Mouse (Mus musculus): ENCODE results near the gene Sept4.

Sept4 gene

DNA sequence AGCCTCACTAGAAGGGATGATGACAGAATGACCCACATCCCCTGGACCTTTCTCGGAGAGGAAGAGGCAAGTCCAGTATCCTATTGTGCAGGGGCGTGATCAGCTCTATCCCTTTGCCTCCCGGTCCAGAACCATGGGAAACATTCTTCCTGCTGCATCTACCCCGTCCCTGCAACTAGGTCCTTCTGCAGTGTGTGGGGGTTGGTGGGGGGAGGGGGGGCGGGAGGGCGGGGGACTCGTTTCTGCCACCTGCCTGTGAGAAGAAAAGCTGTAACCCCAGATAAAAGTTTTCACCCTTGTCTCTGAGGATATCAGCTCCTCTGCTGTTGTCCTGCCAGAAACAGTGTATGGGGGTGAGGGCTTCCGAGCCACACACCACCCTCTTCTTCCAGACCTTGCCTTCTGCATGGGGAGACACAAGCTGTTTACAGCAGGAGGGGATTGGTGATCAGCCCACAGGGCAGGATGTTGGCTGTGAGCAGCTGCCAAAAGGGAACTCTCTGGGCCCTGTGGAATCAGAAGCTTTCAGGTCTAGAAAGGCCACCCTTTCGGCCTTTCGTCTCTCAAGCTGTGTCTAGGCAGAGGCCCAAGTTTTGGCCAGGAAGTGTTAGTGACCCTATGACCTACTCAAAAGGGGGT is 10.4 kb downstream of the Sept4 start:
- no peak for DNase-seq (ENCODE audit: low read depth)

DNA sequence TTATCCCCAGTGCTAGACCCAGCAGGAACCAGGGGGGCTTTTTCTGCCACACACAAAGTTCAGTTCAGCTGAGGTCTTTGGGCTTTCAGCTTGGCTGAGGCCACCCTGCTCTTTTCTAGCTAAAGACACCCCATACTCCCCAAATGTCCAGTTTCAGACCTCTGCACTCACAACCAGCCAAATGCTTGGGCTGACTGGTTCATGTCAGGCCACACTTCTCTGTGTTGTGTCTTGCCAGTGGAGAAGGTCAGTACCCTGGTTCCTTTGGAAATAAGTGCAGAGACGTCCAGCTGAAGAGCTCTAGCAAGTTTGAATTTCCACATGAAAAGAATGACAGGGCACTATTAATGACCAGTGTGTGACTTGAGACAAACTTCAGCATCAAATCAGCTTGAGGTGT is 11.0 kb downstream of the Sept4 start:
- DNase-seq (ENCODE audit: low read depth) = no peak

DNA sequence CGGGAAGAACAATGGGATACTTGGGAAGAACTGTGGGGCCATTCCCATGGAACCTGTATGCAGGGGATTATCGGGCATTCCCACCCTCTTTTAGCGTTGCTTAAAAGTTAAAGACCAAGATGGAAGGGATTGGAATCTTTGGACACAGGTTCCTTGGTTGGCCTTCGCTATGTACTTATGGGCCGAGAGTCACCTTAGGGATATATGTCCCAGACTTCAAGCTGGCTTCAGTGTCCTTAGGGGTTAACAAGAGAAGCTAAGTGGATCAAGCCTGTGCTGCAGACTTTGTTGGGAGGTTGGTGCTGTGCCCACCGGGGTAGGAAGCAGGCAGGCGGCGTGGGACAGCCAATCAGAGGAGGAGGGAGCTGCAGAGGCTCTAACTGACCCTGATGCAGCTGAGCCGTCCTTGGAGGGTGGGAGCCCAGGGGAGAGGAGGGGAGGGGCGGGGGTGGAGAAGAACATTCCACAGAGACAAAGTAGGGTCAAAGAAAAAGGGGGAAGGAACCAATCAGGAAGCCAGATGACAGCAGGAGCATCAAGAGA is 11.9 kb downstream of the Sept4 start:
- no peak for DNase-seq (ENCODE audit: low read depth)

DNA sequence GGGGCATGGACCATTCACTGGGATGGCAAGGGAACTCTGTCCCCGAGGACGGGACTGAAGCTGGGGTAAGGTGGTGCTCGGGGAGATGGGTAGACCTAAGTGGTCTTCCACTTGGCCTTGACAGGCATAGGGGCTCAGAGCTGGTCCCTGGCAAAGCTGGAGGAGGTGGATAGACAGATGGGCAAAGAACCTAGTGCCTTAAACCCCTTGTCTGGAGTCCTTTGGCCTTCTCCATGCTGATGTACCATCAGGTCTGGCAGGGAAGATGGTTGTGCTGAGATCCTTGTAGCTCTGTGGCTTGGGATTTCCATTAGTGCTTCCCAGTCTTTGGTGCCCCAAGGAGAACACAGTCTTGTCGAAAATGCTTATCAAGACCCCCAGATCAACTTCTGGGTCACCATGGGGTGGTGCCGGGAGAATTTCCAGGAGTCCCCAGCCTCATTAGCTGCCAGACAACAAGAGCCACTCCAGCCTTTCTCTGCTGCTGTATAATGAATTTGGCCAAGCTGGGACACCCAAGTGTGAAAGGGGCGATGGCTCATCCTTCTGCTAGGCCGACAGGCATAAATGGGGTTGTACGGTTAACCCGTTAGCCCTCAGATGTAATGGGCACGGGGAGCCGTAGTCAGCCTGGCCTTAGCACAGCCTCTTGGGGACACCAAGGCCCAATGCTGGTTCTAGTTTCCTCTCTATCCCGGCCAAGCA is 12.6 kb downstream of the Sept4 start:
- DNase-seq (ENCODE audit: low read depth) = no peak

DNA sequence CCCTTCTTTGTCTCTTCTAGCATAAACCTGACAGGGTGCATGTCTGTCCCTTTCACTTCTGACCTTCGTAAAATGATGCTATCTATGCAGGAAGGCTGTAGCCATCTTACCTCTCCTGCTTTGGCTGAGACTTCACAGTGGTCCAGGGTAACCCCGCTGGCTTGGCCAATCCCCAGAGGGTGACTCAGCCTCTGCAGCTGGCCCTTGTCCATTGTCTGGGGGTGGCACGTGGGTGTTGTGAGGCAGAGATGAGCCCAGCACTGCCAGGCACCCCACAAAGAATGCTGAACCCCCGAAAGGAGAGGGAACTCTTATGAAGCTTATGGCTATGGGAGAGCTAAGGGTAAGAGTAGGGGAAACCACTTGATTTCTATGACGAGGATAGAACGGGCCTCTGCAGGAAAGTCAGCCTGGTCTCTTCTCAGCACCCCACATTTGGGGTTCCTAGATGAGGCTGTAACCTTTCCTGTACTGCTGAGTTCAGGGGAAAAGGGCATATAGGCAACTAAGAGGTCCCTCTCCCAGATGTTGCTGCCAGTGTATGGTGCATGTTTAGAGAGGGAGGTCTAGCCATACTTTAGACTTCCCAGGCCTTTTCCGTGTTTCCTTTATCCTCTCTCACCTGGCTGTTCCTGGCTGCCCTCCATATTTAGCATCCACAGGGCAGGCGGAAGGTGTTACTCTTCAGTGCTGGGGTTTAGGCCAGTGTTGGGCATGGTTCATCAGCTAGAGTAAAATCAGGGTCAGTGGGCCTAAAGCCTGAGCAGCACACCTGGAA is 13.4 kb downstream of the Sept4 start:
- no peak for DNase-seq (ENCODE audit: low read depth)

DNA sequence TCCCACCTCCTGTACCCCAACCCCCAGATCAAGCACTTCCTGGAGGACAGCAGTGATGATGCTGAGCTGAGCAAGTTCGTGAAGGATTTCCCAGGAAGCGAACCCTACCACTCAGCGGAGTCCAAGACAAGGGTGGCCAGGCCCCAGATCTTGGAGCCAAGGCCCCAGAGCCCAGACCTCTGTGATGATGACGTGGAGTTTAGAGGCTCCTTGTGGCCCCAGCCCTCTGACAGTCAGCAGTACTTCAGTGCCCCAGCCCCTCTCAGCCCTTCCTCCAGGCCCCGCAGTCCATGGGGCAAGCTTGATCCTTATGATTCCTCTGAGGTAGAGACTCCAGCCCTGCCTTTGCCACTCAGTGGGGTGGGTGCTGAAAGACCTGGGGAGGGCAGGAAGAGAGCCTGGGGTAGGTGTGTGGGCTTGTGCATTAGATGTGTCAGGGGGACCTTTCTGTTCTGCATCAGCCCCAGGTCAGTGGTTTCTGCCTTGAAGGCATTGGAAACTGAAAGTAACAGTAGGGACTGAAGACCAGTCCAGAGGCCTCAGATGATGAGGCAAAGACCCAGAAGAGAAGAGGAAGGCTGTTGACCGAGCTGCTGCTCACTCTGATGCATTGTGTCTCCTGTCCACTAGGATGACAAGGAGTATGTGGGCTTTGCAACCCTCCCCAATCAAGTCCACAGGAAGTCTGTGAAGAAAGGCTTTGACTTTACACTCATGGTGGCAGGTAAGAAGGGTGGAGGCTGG is 14.8 kb downstream of the Sept4 start:
- DNase-seq (ENCODE audit: low read depth) = no peak

DNA sequence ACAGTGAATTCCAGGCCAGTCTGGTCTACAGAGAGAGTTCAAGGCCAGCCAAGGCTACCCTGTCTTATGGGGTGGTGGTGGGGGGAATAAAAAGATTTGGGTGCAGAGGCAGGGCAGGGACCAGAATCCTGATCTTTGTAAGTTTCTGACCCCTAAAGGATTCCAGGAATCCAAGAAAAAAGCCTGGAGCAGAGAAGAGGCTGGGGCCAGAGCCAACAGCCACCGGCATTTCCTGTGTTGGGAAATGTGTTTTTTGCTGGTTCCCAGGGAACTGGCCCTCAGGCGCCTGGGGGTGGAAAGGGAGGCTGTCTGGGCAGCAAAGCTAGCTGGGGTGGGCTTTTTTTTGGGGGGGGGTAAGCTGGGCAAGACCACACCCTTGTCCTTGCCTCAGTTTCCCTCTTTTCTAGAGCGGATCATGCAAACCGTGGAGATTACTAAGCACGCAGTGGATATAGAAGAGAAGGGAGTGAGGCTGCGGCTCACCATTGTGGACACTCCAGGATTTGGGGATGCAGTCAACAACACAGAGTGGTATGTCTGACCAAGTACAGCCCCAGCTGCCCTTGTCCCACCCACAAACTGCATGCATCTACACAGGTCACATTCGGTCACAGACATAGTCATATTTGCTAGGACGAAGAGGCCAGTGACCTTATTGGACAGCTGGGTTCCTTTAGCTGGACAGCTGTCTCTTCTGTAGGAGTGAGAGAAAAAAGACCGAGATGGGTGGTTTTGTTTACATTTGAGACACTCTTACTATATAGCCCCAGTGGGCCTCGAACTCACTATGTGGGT is 16.2 kb downstream of the Sept4 start:
- DNase-seq (ENCODE audit: low read depth) = no peak

DNA sequence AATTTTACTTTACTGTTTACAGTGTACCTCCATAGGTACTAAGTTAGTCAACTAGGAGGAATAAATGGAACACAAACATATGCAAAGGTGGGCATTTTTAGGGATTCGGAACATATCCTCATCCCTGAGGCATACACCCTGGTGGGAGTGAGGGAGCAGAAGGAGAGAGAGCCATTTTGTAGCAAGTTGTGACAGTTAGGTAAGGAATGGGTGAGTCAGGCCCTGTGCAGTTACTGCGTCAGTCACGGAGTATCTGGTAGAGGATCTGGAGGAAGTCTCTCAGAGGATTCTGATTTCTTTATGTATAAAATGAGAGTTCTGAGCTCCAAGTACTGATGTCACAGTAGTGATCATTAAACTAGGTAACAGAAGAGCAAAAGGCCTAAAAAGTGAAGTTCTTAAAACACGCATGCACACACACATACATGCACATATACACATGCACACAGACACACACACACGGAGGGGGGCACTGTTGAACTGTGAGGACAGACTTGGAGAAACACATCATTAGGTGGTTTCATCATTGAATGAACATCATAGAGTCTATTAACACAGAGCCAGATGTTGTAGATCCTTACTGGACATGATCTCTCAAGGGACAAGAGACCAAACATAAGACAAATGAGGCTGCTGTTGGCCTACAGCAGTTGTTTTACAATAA is 18.6 kb downstream of the Sept4 start:
- no peak for DNase-seq (ENCODE audit: low read depth)

DNA sequence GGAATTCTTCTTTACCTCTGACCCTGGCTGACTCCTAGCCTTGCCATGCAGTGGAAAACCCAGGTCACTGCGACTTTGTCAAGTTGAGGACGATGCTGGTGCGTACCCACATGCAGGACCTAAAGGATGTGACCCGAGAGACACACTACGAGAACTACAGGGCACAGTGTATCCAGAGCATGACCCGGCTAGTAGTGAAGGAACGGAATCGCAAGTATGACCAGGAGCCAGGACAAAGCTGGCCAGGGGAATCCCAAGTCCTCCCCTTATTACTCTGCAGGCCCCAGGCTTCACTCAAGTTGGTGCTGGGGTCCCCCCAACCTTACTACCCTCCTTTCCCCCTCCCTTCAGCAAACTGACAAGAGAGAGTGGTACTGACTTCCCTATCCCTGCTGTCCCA is 20.9 kb downstream of the Sept4 start:
- DNase-seq (ENCODE audit: low read depth) = no peak

DNA sequence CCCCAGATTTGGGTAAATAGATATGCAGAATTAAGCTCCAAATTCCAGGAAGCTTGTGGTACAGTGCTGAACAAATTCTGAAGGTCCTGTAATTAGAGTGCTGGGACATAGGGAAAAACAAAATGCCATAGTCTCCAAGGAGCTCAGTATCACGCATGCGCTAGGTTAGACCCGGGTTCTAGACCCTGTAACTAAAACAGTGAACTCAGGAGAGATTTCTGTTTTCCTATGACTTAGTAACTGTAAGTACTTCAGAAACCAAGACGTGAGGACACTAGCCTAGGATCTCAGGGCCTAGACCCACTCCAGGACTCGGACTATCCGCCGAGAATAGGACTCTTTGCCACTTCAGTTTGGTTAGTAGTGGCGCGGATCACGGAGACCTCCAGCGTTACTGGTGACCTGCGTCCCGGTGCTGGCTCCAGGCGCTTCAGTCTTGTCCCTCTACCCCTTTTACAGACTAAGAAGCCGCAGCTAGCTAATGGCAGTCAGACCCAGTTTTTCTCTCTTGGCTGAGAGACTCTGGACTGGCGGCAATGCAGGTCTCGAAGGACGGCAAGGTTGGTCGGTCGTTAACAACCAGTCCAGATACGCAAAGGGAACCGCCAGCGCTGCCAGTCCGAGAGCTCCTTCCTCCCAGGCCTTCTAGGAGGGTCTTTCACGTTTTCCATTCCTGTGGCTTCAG is 22.3 kb downstream of the Sept4 start:
- peak; percentile 48 for DNase-seq (ENCODE audit: low read depth)

DNA sequence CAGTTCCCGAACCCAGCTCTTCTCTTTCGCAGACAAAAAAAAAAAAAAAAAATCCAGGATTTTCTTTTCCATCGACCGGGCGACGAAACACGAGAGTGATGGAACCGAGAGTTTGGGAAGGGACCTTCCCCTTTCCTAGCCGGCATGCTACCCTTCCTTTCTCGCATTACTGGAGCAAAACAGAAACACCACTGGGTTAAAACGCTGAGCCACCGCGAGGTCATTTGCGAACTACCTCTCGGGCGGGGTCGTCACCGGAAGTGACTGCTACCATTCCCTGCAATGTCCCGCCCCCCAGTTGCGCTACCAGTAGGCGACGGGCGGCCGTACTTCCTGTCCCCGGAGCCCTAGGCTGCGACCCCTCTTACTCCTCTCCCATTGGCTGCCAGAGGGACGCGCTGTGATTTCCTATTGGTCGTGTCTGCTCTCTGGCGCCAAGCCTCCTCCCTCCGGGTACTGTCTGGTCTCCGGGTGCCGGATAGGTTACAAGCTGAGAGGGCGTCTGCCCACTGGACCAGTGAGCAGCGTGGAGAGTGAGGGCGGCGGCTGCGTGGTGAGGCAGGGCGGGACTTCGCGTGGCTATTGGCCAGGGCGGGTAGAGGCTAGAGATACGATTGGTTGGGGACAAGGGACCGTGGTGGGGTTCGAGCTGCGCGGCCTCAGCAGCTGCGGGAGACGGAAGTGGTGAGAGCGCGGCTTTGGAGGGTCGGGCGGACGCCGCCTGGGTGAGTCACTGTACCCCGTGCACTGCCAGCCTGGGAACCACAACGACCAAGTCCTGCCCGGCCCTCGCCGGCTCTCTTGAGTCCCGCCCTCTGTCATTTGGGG is 23.0 kb downstream of the Sept4 start, which contains the start of gene Mtmr4:
Mtmr4 (plus strand) TSS at position 637 of the 828 bp plus-strand sequence.
- peak; percentile 100 for DNase-seq (ENCODE audit: low read depth)

DNA sequence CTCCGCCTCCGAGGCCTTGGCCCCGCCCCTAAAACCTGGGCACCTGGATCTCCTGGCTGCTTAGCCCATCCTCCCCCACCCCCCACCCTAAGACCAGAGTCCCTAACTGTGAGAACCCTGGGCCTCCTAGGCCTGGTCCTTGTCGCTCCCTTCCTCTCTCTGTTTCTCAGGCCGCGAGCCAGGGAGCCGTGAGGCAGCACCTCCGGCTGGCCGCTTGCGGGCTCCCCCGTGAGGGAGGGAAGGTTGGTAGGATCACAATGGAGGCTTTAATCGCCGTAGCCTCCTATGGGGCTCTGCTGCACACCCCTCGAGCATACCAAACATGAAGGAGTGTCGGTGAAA is 23.6 kb downstream of the Sept4 start:
- no peak for DNase-seq (ENCODE audit: low read depth)

DNA sequence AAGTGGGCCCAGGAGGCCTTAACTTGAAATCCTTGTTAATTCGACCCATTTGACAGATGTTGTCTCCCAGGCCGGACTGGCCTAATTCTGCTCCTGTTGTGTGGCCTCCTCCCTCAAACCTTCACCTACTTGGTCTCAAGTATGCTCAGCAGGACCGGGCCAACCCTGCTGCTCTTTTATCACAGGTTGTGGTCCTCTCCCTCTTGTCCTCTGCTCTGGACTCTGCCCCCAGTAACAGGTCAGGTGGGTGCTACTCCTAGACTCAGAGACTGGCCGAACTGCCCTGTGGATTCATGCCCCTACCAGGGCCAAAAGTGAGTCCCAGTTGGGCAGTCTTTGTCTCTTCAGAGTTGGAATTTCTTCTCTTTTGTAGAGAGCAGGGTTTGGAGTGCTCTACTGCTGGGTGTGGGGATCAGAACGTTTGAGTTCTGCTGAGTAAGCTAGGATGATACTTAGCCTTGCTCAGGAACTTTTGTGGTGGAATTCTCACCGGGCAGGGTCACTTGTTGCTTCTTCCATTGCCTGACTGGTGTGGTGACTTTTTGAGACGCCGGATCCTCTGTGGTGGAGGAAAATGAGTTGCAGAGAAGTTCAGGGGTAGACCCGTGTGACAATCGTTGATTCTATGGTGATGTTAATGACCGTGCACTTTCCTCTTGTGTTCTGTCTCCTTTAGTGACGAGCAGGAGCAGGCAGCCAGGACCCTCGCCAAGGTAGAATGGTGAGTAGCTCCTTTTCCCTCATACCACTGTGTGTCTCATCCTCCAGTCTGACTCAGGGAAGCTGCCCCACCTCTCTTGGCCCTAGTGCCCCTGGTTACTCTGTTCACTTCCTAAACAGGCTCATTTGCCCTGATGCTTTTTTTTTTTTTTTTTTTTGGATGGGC is 24.3 kb downstream of the Sept4 start:
- peak; percentile 37 for DNase-seq (ENCODE audit: low read depth)

DNA sequence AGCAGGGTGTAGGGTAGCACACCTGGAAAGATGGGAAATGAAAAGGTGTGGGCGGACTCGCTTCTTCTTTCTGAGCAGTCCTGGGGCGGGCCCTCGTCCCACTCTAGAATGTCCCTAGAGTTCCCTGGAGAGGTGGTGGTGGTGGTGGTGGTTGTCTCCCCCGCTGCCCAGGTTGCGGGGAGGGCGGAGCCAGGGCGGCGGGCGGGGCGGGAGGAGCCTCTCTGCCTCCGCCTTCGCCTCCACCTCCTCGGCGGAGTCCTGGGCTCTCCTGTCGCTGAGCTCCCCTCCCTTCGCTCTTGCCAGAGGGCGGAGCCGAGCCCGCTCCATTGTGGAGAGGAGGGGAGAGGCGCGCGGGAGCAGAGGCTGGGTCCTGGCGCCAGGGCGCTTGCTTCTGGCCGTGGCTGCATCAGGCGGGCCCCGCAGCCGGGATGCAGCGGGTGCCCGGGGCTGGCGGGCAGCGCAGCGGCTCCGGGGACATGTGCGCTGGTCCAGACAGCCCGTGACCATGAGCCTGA is 26.7 kb downstream of the Sept4 start:
- no peak for DNase-seq (ENCODE audit: low read depth)

DNA sequence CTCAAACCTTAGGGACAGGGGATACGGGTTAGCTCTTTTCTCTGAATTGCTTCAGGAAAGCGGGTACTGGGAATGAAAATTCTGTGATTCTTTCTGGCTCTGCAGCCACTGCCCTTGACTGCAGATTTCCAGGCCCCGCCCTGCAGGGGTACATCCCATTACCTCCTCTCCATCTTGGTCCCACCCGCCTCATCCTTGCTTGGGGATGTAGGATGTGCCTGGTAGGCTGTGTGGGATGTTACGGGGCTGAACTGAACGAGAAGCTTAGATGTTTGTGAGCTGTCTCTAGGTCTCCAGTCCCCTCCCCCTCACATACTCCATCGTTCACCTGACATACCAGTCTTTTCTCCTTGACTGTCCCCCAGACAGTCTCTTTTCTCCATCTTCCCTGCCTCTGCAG is 27.3 kb downstream of the Sept4 start:
- DNase-seq (ENCODE audit: low read depth) = no peak

DNA sequence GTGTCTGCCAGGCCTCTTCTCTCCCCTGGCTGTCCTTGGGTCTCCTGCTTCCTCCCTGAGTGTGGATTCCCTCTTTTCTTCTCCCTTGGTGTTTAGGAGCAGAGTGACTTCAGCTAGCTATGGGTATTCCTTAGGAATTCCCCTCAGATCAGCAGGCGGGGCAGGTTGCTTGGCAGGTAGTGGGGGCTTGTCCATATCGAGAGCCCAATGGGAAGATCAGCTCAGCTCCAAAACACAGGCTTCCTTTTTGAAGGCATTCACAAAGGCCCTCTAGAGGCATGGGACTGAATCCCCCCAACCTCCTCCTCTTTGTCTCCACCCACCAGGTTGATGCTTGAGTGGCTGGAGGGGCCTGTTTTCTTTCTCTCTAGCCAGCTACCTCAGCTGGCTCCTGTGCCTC is 27.8 kb downstream of the Sept4 start:
- DNase-seq (ENCODE audit: low read depth) = no peak

DNA sequence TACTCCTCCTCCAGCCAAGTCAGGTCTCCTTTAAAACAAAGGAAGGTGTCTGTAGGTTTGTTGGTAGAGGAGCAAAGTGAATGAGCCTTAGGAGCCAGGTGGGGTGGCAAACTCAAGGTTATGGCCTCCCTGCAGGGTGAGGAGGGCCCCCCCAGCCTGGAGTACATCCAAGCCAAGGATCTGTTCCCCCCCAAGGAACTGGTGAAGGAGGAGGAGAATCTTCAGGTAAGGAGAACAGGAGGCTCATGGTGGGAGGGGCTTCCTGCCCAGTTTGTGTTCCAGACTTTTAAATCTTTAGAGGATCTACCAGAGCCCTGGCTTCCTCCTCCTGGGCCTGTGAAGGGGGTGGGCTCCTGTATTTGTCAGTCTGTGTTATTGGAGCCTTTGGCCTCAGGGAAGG is 28.4 kb downstream of the Sept4 start:
- no peak for DNase-seq (ENCODE audit: low read depth)
